Mouse (Mus musculus) liver, adult 2 months (tissue): ENCODE data around the gene Ggt5.

Source experiments
- CTCF ChIP-seq: fragments of 200-500 bp; IDR thresholded peaks from 2 replicates; pipeline ENCODE4 v1.5.1; 2011; ENCODE audit warnings: low read depth, low read length, control low read depth
- POLR2A ChIP-seq: fragments of 200-500 bp; IDR thresholded peaks from 2 replicates; pipeline ENCODE4 v1.6.1; 2011; ENCODE audit warnings: low read length, control low read depth; ENCODE audit not compliant: insufficient read depth; ENCODE audit errors: extremely low read depth

DNA sequence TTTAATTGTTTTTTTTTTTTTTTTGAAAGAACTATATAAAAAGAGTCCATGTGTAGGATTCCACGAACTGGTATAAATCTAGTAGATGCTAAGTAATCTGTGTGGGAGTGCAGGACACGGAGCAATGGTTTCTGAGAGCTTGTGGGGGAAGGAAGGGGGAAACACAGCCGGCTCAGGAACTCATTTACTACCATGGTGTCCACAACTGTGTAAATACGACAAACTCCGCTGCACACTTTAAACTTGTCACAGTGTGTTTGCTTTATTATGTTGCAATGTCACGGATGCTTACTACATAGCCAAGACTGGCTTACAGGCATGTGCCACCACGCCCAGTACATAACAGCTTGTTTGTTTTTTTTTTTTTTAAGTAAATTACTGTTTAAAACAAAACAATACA, 39.3 kb upstream of the Ggt5 start:
- TF ChIP-seq CTCF (no peak), POLR2A (no peak)
